Mouse (Mus musculus): ENCODE results near the gene Gba2.
"Not testable (repeated sequence)": the region's sequence is repeated elsewhere in the genome, so short reads cannot be mapped to it uniquely, and the experiment has no call there.

The Gba2 gene

GRCm38 (mm10) chr4:43555926-43556325 is 22.7 kb downstream of the Gba2 start:
- in situ Hi-C loops (cut with MboI, MseI), result no loop called here

- in situ Hi-C loops (cut with MboI, MseI), result no loop called here
Measured at GRCm38 (mm10) chr4:43553891-43554290, 24.8 kb downstream of the Gba2 start.

- in situ Hi-C loops (cut with MboI, MseI), result no loop called here
Measured at GRCm38 (mm10) chr4:43552437-43552836, 26.2 kb downstream of the Gba2 start.

- in situ Hi-C loops (cut with MboI, MseI), result not testable (repeated sequence)
Measured at GRCm38 (mm10) chr4:43551854-43552253, 26.8 kb downstream of the Gba2 start.

- in situ Hi-C loops (cut with MboI, MseI), result no loop called here
Measured at GRCm38 (mm10) chr4:43549055-43549454, 29.6 kb downstream of the Gba2 start.

GRCm38 (mm10) chr4:43547160-43547559 is 31.5 kb downstream of the Gba2 start:
- in situ Hi-C loops (cut with MboI, MseI), result no loop called here

GRCm38 (mm10) chr4:43546375-43547047 is 32.2 kb downstream of the Gba2 start:
- in situ Hi-C loops (cut with MboI, MseI), result no loop called here

GRCm38 (mm10) chr4:43542044-43542443 is 36.6 kb downstream of the Gba2 start:
- in situ Hi-C loops (cut with MboI, MseI), result no loop called here

GRCm38 (mm10) chr4:43536031-43536430 is 42.6 kb downstream of the Gba2 start:
- in situ Hi-C loops (cut with MboI, MseI), result no loop called here

- in situ Hi-C loops (cut with MboI, MseI), result no loop called here
Measured at GRCm38 (mm10) chr4:43535628-43536027, 43.0 kb downstream of the Gba2 start.

- in situ Hi-C loops (cut with MboI, MseI), result no loop called here
Measured at GRCm38 (mm10) chr4:43533270-43533669, 45.4 kb downstream of the Gba2 start.

- in situ Hi-C loops (cut with MboI, MseI), result no loop called here
Measured at GRCm38 (mm10) chr4:43530581-43530980, 48.1 kb downstream of the Gba2 start.

GRCm38 (mm10) chr4:43530081-43530501 is 48.6 kb downstream of the Gba2 start:
- in situ Hi-C loops (cut with MboI, MseI), result no loop called here

GRCm38 (mm10) chr4:43528487-43528886 is 50.2 kb downstream of the Gba2 start:
- in situ Hi-C loops (cut with MboI, MseI), result no loop called here

GRCm38 (mm10) chr4:43527880-43528279 is 50.8 kb downstream of the Gba2 start:
- in situ Hi-C loops (cut with MboI, MseI), result no loop called here

GRCm38 (mm10) chr4:43519956-43520355 is 58.7 kb downstream of the Gba2 start:
- in situ Hi-C loops (cut with MboI, MseI), result no loop called here

- in situ Hi-C loops (cut with MboI, MseI), result no loop called here
Measured at GRCm38 (mm10) chr4:43519551-43519950, 59.1 kb downstream of the Gba2 start.

Data from regulatory T cell (primary cell).